Mouse (Mus musculus) mouse embryonic stem cell (cell line): ENCODE results near the gene Slc16a5.

Experiments used
- in situ Hi-C, 2 experiments: fragments of 300-500 bp; cut with MboI; formaldehyde crosslinking; loops; 1 replicate in 1 of 2; 3 replicates in 1 of 2; pipeline ENCODE4 v1.14.3; 2019 to 2020; ENCODE audit warnings: low sequenced_read_pairs in 2 of 2, low pct_unique_long_range_greater_than_20kb in 1 of 2, mixed read lengths in 1 of 2; ENCODE audit not compliant: unreplicated experiment in 1 of 2

The Slc16a5 gene

DNA sequence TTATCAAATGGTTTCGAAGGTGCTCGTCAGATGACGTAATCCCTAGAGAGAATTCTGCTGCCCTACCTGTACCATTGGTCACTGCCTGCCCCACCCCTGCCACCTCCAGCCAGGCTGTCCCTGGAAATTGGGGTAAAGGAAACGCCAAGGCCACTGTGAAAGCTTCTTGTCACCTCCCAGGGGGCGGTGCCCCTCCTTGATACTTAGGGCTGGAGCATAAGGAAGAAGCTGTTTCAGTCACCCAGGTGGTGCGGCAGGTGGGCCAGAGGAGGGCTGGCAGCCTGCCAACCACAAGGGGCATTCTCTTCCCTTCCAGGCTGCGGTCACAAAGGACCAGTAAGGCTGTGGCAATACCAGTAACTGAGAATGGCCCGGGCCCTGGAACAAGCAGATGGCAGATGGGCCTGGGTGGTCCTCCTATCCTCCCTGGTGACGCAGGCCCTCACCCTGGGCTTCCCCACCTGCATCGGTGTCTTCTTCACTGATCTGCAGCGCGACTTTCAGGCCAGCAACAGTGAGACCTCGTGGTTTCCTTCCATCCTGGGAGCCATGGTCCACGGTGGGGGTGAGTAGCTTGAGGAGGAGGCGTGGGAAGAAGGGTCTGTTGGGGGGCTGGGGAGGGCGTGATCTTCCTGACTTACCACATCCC lies at the start of gene Slc16a5:
Gene Slc16a5, plus strand, starts transcription at position 232 of the 649 bp plus-strand sequence.
- in situ Hi-C loops: no loop called here

DNA sequence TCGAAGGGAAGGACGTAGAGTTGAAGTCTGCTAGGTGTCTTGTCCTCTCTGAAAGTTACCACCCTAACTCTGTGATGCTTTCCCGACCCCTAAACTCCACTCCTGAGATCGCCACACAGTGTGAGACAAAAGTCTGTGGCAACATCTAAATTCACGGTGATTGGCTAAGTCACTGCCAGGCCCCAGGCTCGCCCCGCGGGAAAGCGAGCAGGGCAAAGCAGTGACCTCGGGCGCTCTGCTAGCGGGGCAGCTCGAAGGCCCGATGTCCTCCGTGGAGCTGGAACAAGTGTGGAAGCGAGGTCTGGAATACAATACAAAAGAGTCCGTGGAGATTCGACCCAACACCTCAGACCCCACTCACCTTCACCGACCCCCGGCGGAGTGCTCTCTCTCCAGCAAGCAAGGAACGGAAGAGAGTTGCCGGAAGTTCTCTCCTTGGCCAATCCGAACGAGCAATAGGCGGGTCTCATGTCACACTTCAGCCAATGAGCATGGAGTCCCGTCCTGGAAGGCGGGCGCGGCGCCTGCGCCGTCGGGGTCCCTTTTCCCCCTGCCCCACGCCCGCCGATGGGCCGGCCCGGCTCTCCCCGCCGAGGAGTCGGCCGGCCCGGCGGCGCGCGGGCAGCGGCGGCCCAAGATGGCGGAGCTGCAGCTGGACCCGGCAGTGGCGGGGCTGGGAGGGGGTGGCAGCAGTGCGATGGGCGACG lies 42.6 kb upstream of the Slc16a5 start, which contains the start of the genes Atp5h and Kctd2:
Gene Atp5h, minus strand, starts transcription at position 432 of the 707 bp plus-strand sequence.
Gene Kctd2, plus strand, starts transcription at position 598 of the 707 bp plus-strand sequence.
- in situ Hi-C loops: loop anchor here in 1 of 2 experiments (25.0 kb wide), 1 partner anchor 1443 kb away; the partner anchor contains the start of genes Mfsd11 and Srsf2

DNA sequence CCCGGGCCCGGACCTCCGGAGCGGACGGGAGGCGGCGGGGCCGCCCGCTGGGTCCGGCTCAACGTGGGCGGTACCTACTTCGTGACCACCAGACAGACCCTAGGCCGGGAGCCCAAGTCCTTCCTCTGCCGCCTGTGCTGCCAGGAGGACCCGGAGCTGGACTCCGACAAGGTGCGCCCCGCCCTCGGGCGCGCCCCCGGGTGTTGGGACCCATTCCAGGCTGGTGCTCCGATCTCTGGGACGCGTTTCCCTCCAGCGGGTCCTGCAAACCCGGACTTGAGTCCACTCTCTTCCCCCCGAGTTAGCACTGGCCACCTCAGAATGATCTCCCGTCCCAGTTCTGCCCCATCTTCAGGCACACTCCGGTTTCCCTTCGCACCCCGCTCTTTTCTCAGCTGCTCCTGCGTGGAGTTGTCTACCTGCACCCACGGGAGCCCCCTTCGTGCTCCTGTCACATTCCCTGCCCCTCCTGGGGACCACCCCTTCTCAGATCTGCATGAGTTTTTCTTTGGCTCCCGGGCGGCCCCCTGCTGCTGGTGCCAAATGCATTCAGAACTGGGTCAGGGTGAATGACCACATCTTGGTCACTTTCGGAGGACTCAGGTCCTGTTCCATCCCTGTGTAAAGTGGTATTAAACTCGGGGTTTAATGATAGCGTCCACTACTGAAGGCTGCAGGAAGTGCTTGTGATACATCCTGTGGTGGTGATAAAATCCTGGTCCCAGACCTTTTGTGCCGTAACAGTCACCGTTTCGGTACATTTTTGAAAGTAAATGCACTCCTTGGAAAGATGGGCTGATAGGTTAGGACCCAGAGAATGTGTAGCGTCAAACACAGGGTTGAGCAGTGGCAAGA lies 41.7 kb upstream of the Slc16a5 start:
- in situ Hi-C loops: loop anchor here in 1 of 2 experiments (25.0 kb wide), 1 partner anchor 1442 kb away; the partner anchor contains the start of genes Mfsd11 and Srsf2

DNA sequence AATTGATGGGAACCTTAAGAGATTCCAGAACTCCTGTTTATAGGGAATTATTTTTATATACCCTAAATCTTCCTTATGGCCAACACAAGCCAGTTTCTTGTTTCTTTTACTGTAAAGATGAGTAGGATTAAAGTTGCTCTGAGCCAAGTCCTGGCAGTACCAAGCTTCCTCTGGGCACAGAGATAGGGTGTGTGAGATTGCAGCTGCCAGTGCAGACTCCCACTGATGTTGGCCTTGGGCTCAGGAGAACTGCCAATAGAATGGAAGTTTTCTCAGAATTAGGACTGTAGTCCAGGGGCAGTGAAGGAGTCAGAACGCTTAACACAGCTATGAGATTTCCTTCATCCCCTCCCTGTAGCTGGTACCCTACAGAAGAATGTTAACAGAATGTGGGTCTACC lies 40.9 kb upstream of the Slc16a5 start:
- in situ Hi-C loops: loop anchor here in 1 of 2 experiments (25.0 kb wide), 1 partner anchor 1441 kb away; the partner anchor contains the start of genes Mfsd11 and Srsf2

GRCm38 (mm10) chr11:115421972-115422371 lies 40.3 kb upstream of the Slc16a5 start:
- in situ Hi-C loops: loop anchor here in 1 of 2 experiments (25.0 kb wide), 1 partner anchor 1440 kb away; the partner anchor contains the start of genes Mfsd11 and Srsf2

DNA sequence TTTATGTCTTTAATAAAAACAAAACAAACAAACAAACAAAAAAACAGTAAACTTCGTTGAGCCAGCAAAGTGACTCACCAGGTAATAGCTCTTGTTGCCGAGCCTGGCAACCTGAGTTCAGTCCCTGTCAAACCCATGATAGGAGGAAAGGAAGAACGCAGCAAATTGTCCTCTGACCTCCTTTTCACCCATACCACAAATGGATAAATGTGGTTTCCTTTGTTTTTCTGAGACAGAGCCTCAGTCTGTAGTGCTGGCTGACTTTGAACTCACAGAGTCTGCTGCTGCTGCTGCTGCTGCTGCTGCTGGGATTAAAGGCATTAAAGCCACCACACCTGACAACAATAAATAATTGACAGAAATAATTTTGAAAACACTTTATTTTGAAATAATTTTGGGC lies 39.2 kb upstream of the Slc16a5 start:
- in situ Hi-C loops: loop anchor here in 1 of 2 experiments (25.0 kb wide), 1 partner anchor 1439 kb away; the partner anchor contains the start of genes Mfsd11 and Srsf2

DNA sequence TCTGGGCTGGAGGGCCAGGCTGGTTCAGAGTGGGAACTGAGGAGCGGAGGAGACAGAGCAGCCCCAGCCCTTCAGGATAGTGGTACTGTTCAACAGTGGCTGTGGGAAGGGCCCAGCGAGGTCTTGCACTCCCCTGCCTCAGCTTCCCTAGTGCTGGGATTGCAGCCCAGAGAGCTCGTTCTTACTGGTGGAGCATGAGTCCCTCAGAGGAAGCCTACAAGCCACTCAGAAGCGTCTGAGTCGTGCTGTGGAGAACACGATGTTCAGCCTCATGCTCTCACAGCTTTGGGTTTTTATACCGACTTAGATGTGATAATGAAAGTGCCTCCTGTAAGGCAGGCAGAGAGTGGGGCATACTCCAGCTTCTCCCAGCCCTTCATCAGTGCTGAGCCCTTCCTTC lies 37.6 kb upstream of the Slc16a5 start:
- in situ Hi-C loops: loop anchor here in 1 of 2 experiments (25.0 kb wide), 1 partner anchor 1438 kb away; the partner anchor contains the start of genes Mfsd11 and Srsf2

DNA sequence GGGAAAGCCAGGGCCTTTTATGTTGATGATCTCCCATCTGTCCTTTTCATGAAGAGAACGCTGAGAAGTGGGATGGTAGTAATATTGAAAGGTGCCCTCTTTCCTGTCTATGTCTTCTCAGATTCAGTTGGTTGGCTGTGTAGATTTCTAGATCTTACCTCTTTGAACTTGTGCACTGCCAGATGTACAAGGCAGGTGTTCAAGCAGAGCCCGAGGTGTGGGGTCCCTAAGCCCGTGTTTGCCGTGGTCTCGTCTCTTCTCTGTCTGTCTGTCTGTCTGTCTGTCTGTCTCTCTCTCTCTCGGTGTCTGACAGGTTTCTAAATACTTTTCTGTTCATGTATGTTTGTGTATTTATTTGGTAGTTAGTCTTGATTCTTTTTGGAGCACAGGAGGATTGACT lies 36.6 kb upstream of the Slc16a5 start:
- in situ Hi-C loops: no loop called here

- in situ Hi-C loops: no loop called here
These were observed 34.6 kb upstream of the Slc16a5 start for GRCm38 (mm10) chr11:115427482-115428331.

DNA sequence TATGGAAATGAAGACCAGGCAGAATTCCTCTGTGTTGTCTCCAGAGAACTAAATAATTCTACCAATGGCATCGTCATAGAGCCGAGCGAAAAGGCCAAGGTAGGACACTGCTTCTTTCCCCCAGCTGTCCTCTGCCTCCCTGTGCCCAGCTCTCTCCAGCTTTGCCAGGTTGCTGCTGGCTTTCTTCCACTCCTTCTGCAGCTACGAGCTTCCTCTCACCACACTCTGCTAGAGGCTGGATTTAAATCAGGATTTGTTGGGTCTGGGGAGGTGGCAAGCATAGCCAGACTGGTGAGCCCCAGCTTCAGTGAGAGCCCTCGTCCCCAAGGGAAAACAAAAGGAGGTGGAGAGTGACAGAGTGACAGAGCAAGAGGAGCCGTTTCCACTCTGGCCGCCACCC lies 33.0 kb upstream of the Slc16a5 start:
- in situ Hi-C loops: no loop called here

GRCm38 (mm10) chr11:115430561-115430960 lies 31.7 kb upstream of the Slc16a5 start:
- in situ Hi-C loops: no loop called here

- in situ Hi-C loops: no loop called here
These were observed 29.5 kb upstream of the Slc16a5 start for GRCm38 (mm10) chr11:115432814-115433213.

DNA sequence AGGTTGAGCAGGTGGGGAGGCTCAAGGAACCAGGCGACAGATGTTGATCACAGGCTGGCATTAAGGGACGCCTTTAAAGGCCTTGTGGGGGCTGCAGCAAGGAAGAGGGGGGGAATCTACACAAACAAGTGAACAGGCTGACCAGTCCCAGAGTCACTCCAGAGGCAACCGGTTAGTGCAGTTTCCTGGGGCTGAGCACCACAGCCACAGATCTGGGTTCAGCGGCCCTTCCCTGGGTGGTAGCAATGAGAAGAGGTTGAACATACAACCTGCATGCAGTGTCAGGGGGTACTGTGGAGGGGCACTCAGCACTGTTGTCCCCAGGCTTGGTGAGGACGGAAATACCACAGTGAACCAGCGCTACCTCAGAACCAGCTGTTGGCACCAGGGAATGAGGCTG lies 28.9 kb upstream of the Slc16a5 start:
- in situ Hi-C loops: no loop called here

- in situ Hi-C loops: no loop called here
These were observed 26.5 kb upstream of the Slc16a5 start for GRCm38 (mm10) chr11:115435596-115436337.

- in situ Hi-C loops: no loop called here
These were observed 24.6 kb upstream of the Slc16a5 start for GRCm38 (mm10) chr11:115437571-115438122.

GRCm38 (mm10) chr11:115439326-115439725 lies 22.9 kb upstream of the Slc16a5 start:
- in situ Hi-C loops: no loop called here
